Mouse (Mus musculus): ENCODE measurements around the gene Nedd9. TPM values are rescaled to one million over a fixed set of nuclear protein-coding genes. Genes with fewer than 3 reads are reported as not detected.

Nedd9 gene
- polyA plus RNA-seq, 1 experiment from 2014 or later: 20.4 TPM

GRCm38 (mm10) chr13:41489705-41490275 is 2.6 kb upstream of the Nedd9 start:
- Histone ChIP-seq H3K27me3 (no peaks in the 10 kb centered on the region), H3K27ac (no peak overlapping the region), H3K9ac (no peak overlapping the region), H3K4me2 (no peak overlapping the region), H3K9me3 (no peaks in the 10 kb centered on the region), H3K4me3 (replicated peaks) (no peak overlapping the region), H3K36me3 (replicated peaks) (no peaks in the 10 kb centered on the region), H3K4me1 (peaks cover 3% of the 10 kb centered on the region; the same call in 1 of the 2 replicates)
- 78% methylated on average over 9 of the region's 9 CpGs for WGBS
- no peak for ATAC-seq (ENCODE audit: low FRiP score)

DNA sequence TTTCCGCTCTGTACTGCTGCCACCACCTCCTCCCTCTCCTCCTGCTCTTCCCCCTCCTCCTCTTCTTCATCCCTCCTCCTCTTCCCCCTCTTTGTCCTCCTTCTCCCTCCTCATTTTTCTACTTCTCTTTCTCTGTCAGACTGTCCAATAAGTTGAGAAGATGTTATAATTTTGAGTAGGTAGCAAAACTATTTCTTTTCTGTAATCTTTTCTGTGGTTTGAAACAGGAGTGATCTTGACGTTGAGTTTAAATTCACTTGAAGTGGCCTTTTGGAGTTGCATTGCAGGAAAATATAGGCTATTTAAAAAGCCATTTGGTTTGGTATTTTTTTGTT is 214 bp upstream of the Nedd9 start:
- Histone ChIP-seq H3K36me3 (replicated peaks) (no peaks in the 10 kb centered on the region), H3K27ac (no peak overlapping the region), H3K4me1 (peaks cover 10% of the 10 kb centered on the region), H3K4me2 (no peak overlapping the region), H3K9me3 (no peaks in the 10 kb centered on the region), H3K4me3 (replicated peaks) (no peak overlapping the region), H3K9ac (no peak overlapping the region), H3K27me3 (no peaks in the 10 kb centered on the region)
- ATAC-seq (ENCODE audit: low FRiP score): no peak
- WGBS: 91% methylated on average over 2 of the region's 2 CpGs

GRCm38 (mm10) chr13:41483966-41484365 is 3.2 kb downstream of the Nedd9 start:
- 92% methylated on average over 7 of the region's 7 CpGs for WGBS
- H3K9ac ChIP-seq: no peak overlapping the region

GRCm38 (mm10) chr13:41482408-41483011 is 4.7 kb downstream of the Nedd9 start:
- H3K4me1 ChIP-seq: peaks cover 10% of the 10 kb centered on the region
- ATAC-seq (ENCODE audit: low FRiP score): 0 out of 2 replicates have a peak, but pooled peaks have one; percentile 30
- no peak overlapping the region for H3K27ac ChIP-seq
- no peak overlapping the region for H3K4me3 ChIP-seq (replicated peaks)
- WGBS: 10% methylated on average over 3 of the region's 3 CpGs
- no peaks in the 10 kb centered on the region for H3K27me3 ChIP-seq
- H3K36me3 ChIP-seq (replicated peaks): no peaks in the 10 kb centered on the region
- H3K9me3 ChIP-seq: no peaks in the 10 kb centered on the region
- no peak overlapping the region for H3K9ac ChIP-seq
- H3K4me2 ChIP-seq: no peak overlapping the region

More at GRCm38 (mm10) chr13:41483966-41484365, 3.2 kb downstream of the Nedd9 start:
- Histone ChIP-seq H3K27ac (no peak overlapping the region), H3K9me3 (no peaks in the 10 kb centered on the region), H3K4me2 (no peak overlapping the region), H3K36me3 (replicated peaks) (no peaks in the 10 kb centered on the region), H3K4me1 (peaks cover 10% of the 10 kb centered on the region), H3K27me3 (no peaks in the 10 kb centered on the region), H3K4me3 (replicated peaks) (no peak overlapping the region)
- ATAC-seq (ENCODE audit: low FRiP score): no peak

GRCm38 (mm10) chr13:41479737-41480435 is 7.3 kb downstream of the Nedd9 start:
- WGBS: 72% methylated on average over 13 of the region's 15 CpGs

GRCm38 (mm10) chr13:41476216-41476615 is 10.9 kb downstream of the Nedd9 start:
- Histone ChIP-seq H3K27me3 (no peaks in the 10 kb centered on the region), H3K4me2 (no peak overlapping the region), H3K4me1 (no peaks in the 10 kb centered on the region), H3K36me3 (replicated peaks) (no peaks in the 10 kb centered on the region), H3K9me3 (no peaks in the 10 kb centered on the region), H3K9ac (no peak overlapping the region), H3K4me3 (replicated peaks) (no peak overlapping the region), H3K27ac (no peak overlapping the region)
- ATAC-seq (ENCODE audit: low FRiP score): no peak
- 40% methylated on average over 4 of the region's 4 CpGs for WGBS

More at GRCm38 (mm10) chr13:41479737-41480435, 7.3 kb downstream of the Nedd9 start:
- H3K9me3 ChIP-seq: no peaks in the 10 kb centered on the region
- H3K36me3 ChIP-seq (replicated peaks): no peaks in the 10 kb centered on the region
- no peak overlapping the region for H3K4me2 ChIP-seq
- no peaks in the 10 kb centered on the region for H3K27me3 ChIP-seq
- no peak for ATAC-seq (ENCODE audit: low FRiP score)
- H3K4me3 ChIP-seq (replicated peaks): no peak overlapping the region
- no peak overlapping the region for H3K9ac ChIP-seq
- H3K4me1 ChIP-seq: peaks cover 10% of the 10 kb centered on the region
- no peak overlapping the region for H3K27ac ChIP-seq

DNA sequence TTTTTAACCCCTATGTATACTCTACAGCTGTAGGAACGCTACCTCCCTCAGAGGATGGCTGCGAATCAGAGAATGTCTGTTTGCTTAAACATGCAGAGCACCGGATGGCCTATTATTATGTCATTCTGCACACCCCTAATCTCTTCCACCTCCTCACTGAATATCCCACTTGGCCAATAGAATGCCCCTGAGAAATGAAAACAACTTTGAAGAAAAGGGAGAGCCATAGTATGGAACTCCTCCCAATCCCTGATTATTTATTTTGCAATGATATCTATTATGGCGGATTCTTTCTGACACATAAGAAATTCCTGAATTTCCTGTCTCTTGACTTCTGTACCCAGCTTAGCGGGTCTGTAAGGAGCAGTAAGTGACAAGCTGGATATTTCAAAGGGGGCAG is 12.8 kb downstream of the Nedd9 start:
- Histone ChIP-seq H3K4me3 (replicated peaks) (no peak overlapping the region), H3K27me3 (no peaks in the 10 kb centered on the region), H3K4me1 (no peaks in the 10 kb centered on the region), H3K36me3 (replicated peaks) (no peaks in the 10 kb centered on the region), H3K4me2 (no peak overlapping the region), H3K9me3 (no peaks in the 10 kb centered on the region), H3K27ac (no peak overlapping the region), H3K9ac (no peak overlapping the region)
- WGBS: 87% methylated on average over 5 of the region's 5 CpGs
- no peak for ATAC-seq (ENCODE audit: low FRiP score)

GRCm38 (mm10) chr13:41473504-41473903 is 13.7 kb downstream of the Nedd9 start:
- no peak overlapping the region for H3K4me2 ChIP-seq
- H3K4me3 ChIP-seq (replicated peaks): no peak overlapping the region
- H3K4me1 ChIP-seq: no peaks in the 10 kb centered on the region
- H3K36me3 ChIP-seq (replicated peaks): no peaks in the 10 kb centered on the region
- no peak overlapping the region for H3K27ac ChIP-seq
- 85% methylated on average over 4 of the region's 4 CpGs for WGBS
- no peak for ATAC-seq (ENCODE audit: low FRiP score)
- H3K27me3 ChIP-seq: no peaks in the 10 kb centered on the region
- H3K9ac ChIP-seq: no peak overlapping the region
- no peaks in the 10 kb centered on the region for H3K9me3 ChIP-seq

GRCm38 (mm10) chr13:41472878-41473424 is 14.2 kb downstream of the Nedd9 start:
- H3K4me1 ChIP-seq: no peaks in the 10 kb centered on the region
- H3K9me3 ChIP-seq: no peaks in the 10 kb centered on the region
- H3K4me2 ChIP-seq: no peak overlapping the region
- no peak for ATAC-seq (ENCODE audit: low FRiP score)
- no peak overlapping the region for H3K9ac ChIP-seq
- H3K36me3 ChIP-seq (replicated peaks): no peaks in the 10 kb centered on the region
- H3K27ac ChIP-seq: no peak overlapping the region
- no peak overlapping the region for H3K4me3 ChIP-seq (replicated peaks)
- WGBS: 82% methylated on average over 5 of the region's 5 CpGs
- H3K27me3 ChIP-seq: no peaks in the 10 kb centered on the region

DNA sequence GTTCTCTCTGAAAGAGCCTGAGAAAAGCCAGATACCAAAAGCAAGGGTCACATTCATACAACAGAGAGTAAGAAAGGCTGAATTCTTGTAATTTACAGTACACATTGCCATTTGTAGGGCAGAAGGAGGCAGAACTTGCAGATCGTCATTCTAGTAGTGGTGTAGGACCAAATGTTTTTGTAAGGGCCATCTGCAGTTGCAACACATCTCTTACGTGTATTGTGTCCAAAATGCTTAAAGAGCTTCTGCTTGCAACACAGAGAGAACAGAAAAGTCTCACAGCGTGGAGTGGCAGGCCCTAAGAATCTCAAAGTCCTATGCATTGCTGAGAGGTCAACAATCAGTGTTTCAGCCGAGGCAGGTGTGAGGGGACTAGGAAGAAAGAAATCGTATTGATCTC is 18.9 kb downstream of the Nedd9 start:
- Histone ChIP-seq H3K9me3 (no peaks in the 10 kb centered on the region), H3K4me3 (replicated peaks) (no peak overlapping the region), H3K27me3 (no peaks in the 10 kb centered on the region), H3K4me1 (no peaks in the 10 kb centered on the region), H3K36me3 (replicated peaks) (no peaks in the 10 kb centered on the region), H3K4me2 (no peak overlapping the region), H3K9ac (no peak overlapping the region), H3K27ac (no peak overlapping the region)
- 81% methylated on average over 5 of the region's 5 CpGs for WGBS
- ATAC-seq (ENCODE audit: low FRiP score): no peak

- ATAC-seq (ENCODE audit: low FRiP score): no peak
These were observed 20.1 kb downstream of the Nedd9 start for GRCm38 (mm10) chr13:41467036-41467435.

GRCm38 (mm10) chr13:41466616-41467015 is 20.5 kb downstream of the Nedd9 start:
- Histone ChIP-seq H3K36me3 (replicated peaks) (no peaks in the 10 kb centered on the region), H3K27ac (no peak overlapping the region), H3K9me3 (no peaks in the 10 kb centered on the region), H3K4me3 (replicated peaks) (no peak overlapping the region), H3K4me1 (no peaks in the 10 kb centered on the region), H3K9ac (no peak overlapping the region), H3K27me3 (no peaks in the 10 kb centered on the region), H3K4me2 (no peak overlapping the region)
- no peak for ATAC-seq (ENCODE audit: low FRiP score)
- 89% methylated on average over 4 of the region's 4 CpGs for WGBS

More at GRCm38 (mm10) chr13:41467036-41467435, 20.1 kb downstream of the Nedd9 start:
- no peak overlapping the region for H3K4me3 ChIP-seq (replicated peaks)
- no peak overlapping the region for H3K27ac ChIP-seq
- no peaks in the 10 kb centered on the region for H3K36me3 ChIP-seq (replicated peaks)
- no peak overlapping the region for H3K9ac ChIP-seq
- no peaks in the 10 kb centered on the region for H3K27me3 ChIP-seq
- H3K9me3 ChIP-seq: no peaks in the 10 kb centered on the region
- 87% methylated on average over 2 of the region's 2 CpGs for WGBS
- H3K4me1 ChIP-seq: no peaks in the 10 kb centered on the region
- no peak overlapping the region for H3K4me2 ChIP-seq
